Mouse (Mus musculus) granulocyte monocyte progenitor cell, adult 5-6 weeks (primary cell): ENCODE results near the gene Mex3a. TPM values are rescaled to one million over a fixed set of nuclear protein-coding genes. Genes with fewer than 3 reads are reported as not detected.

Source experiments
- total RNA-seq, 2 experiments: library from RNA; stranded (forward) in 1 of 2; stranded (reverse) in 1 of 2; fragments of 200-712, 200-1000 nt in 1 of 2; fragments of >200 nt in 1 of 2; fragmentation: Nextera tagmentation in 1 of 2; gene quantifications; 2 replicates each; pipeline ENCODE4 v1.2.3; 2014 to 2017

Gene Mex3a
- total RNA-seq, 2 experiments from 2014 or later, result 1.7 to 3.8 TPM

Other genes starting within 250 kb of the Mex3a start
- not detected in 2 replicates for gene Gm38392, start 245.2 kb upstream of the Mex3a start, total RNA-seq (2014; fragmentation: Nextera tagmentation)
- not detected in 2 replicates for gene Gm38392, start 245.2 kb upstream of the Mex3a start, total RNA-seq (2017)
- 13.8 and 19.0 TPM in 2 replicates for gene Tsacc, start 235.4 kb upstream of the Mex3a start, total RNA-seq (2014; fragmentation: Nextera tagmentation)
- 7.5 and 10.0 TPM in 2 replicates for gene Tsacc, start 235.4 kb upstream of the Mex3a start, total RNA-seq (2017)
- gene Cct3, start 235.3 kb upstream of the Mex3a start, total RNA-seq (2014; fragmentation: Nextera tagmentation), result 499 and 506 TPM in 2 replicates
- 381 TPM in 2 replicates for gene Cct3, start 235.3 kb upstream of the Mex3a start, total RNA-seq (2017)
- gene Glmp, start 207.4 kb upstream of the Mex3a start, total RNA-seq (2014; fragmentation: Nextera tagmentation), result 123 and 165 TPM in 2 replicates
- gene Glmp, start 207.4 kb upstream of the Mex3a start, total RNA-seq (2017), result 26.7 and 29.3 TPM in 2 replicates
- gene Tmem79, start 196.2 kb upstream of the Mex3a start, total RNA-seq (2014; fragmentation: Nextera tagmentation), result 0.56 and 2.0 TPM in 2 replicates
- 0.78 and 1.8 TPM in 2 replicates for gene Tmem79, start 196.2 kb upstream of the Mex3a start, total RNA-seq (2017)
- gene Smg5, start 196.1 kb upstream of the Mex3a start, total RNA-seq (2014; fragmentation: Nextera tagmentation), result 50.8 and 53.1 TPM in 2 replicates
- 64.1 and 79.0 TPM in 2 replicates for gene Smg5, start 196.1 kb upstream of the Mex3a start, total RNA-seq (2017)
- not detected in 2 replicates for gene Paqr6, start 167.8 kb upstream of the Mex3a start, total RNA-seq (2014; fragmentation: Nextera tagmentation)
- gene Paqr6, start 167.8 kb upstream of the Mex3a start, total RNA-seq (2017), result not detected in 2 replicates
- gene Bglap3, start 159.7 kb upstream of the Mex3a start, total RNA-seq (2014; fragmentation: Nextera tagmentation), result not detected in 2 replicates
- not detected in 2 replicates for gene Bglap3, start 159.7 kb upstream of the Mex3a start, total RNA-seq (2017)
- not detected in 2 replicates for gene Bglap2, start 153.7 kb upstream of the Mex3a start, total RNA-seq (2014; fragmentation: Nextera tagmentation)
- not detected in 2 replicates for gene Bglap2, start 153.7 kb upstream of the Mex3a start, total RNA-seq (2017)
- gene Bglap, start 147.9 kb upstream of the Mex3a start, total RNA-seq (2014; fragmentation: Nextera tagmentation), result not detected in 2 replicates
- gene Bglap, start 147.9 kb upstream of the Mex3a start, total RNA-seq (2017), result not detected in 2 replicates
- 115 and 122 TPM in 2 replicates for gene Pmf1, start 122.1 kb upstream of the Mex3a start, total RNA-seq (2014; fragmentation: Nextera tagmentation)
- 128 and 141 TPM in 2 replicates for gene Pmf1, start 122.1 kb upstream of the Mex3a start, total RNA-seq (2017)
- 13.1 and 13.5 TPM in 2 replicates for gene Slc25a44, start 107.3 kb upstream of the Mex3a start, total RNA-seq (2014; fragmentation: Nextera tagmentation)
- 11.6 and 13.8 TPM in 2 replicates for gene Slc25a44, start 107.3 kb upstream of the Mex3a start, total RNA-seq (2017)
- gene Sema4a, start 71.2 kb upstream of the Mex3a start, total RNA-seq (2014; fragmentation: Nextera tagmentation), result 24.0 and 38.5 TPM in 2 replicates
- gene Sema4a, start 71.2 kb upstream of the Mex3a start, total RNA-seq (2017), result 25.1 and 35.7 TPM in 2 replicates
- gene Lmna, start 22.4 kb upstream of the Mex3a start, total RNA-seq (2014; fragmentation: Nextera tagmentation), result not detected in 2 replicates
- gene Lmna, start 22.4 kb upstream of the Mex3a start, total RNA-seq (2017), result 0.41 and 1.6 TPM in 2 replicates
- 1.0 and 1.2 TPM in 2 replicates for gene Rab25, start 15.9 kb downstream of the Mex3a start, total RNA-seq (2014; fragmentation: Nextera tagmentation)
- gene Rab25, start 15.9 kb downstream of the Mex3a start, total RNA-seq (2017), result not detected in 2 replicates
- 60.7 and 74.3 TPM in 2 replicates for gene Lamtor2, start 20.7 kb downstream of the Mex3a start, total RNA-seq (2014; fragmentation: Nextera tagmentation)
- 102 and 122 TPM in 2 replicates for gene Lamtor2, start 20.7 kb downstream of the Mex3a start, total RNA-seq (2017)
- 64.7 and 67.9 TPM in 2 replicates for gene Ubqln4, start 21.4 kb downstream of the Mex3a start, total RNA-seq (2014; fragmentation: Nextera tagmentation)
- gene Ubqln4, start 21.4 kb downstream of the Mex3a start, total RNA-seq (2017), result 37.9 and 39.6 TPM in 2 replicates
- 401 and 434 TPM in 2 replicates for gene Ssr2, start 43.5 kb downstream of the Mex3a start, total RNA-seq (2014; fragmentation: Nextera tagmentation)
- gene Ssr2, start 43.5 kb downstream of the Mex3a start, total RNA-seq (2017), result 225 and 243 TPM in 2 replicates
- 125 and 137 TPM in 2 replicates for gene Arhgef2, start 73.6 kb downstream of the Mex3a start, total RNA-seq (2014; fragmentation: Nextera tagmentation)
- gene Arhgef2, start 73.6 kb downstream of the Mex3a start, total RNA-seq (2017), result 59.1 and 73.5 TPM in 2 replicates
- gene Rxfp4, start 120.7 kb downstream of the Mex3a start, total RNA-seq (2014; fragmentation: Nextera tagmentation), result not detected in 2 replicates
- gene Rxfp4, start 120.7 kb downstream of the Mex3a start, total RNA-seq (2017), result not detected in 2 replicates
- gene Khdc4, start 153.4 kb downstream of the Mex3a start, total RNA-seq (2014; fragmentation: Nextera tagmentation), result 57.4 and 68.2 TPM in 2 replicates
- 35.4 and 49.3 TPM in 2 replicates for gene Khdc4, start 153.4 kb downstream of the Mex3a start, total RNA-seq (2017)
- 17.5 and 20.5 TPM in 2 replicates for gene Rit1, start 184.4 kb downstream of the Mex3a start, total RNA-seq (2014; fragmentation: Nextera tagmentation)
- 20.0 and 26.5 TPM in 2 replicates for gene Rit1, start 184.4 kb downstream of the Mex3a start, total RNA-seq (2017)
- gene Syt11, start 242.8 kb downstream of the Mex3a start, total RNA-seq (2014; fragmentation: Nextera tagmentation), result 0.19 and 0.62 TPM in 2 replicates
- 0.65 and 1.1 TPM in 2 replicates for gene Syt11, start 242.8 kb downstream of the Mex3a start, total RNA-seq (2017)